Mouse (Mus musculus): ENCODE measurements at regions not wholly inside any gene's neighbourhood (a gene's known extent, or its start where the extent isn't known, plus 50 kb on each side); places are given as distances from the start of the nearest gene placed in this dataset.

GRCm38 (mm10) chr1:98173431-98173830 lies 78.0 kb upstream of the Pam start:
- in situ Hi-C loops (cut with MboI; ENCODE audit: low sequenced_read_pairs in 2 of 2, unreplicated experiment in 2 of 2) = no loop called here
- no peak overlapping the region for H3K4me3 ChIP-seq (ENCODE audit: insufficient read depth in 1 of 2, low read depth in 1 of 2, low read length in 2 of 2, poor library complexity in 1 of 2, severe bottlenecking in 1 of 2)
- no peaks in the 10 kb centered on the region for H3K4me1 ChIP-seq (ENCODE audit: control insufficient read depth in 2 of 2, insufficient read depth in 2 of 2, low read length in 2 of 2, poor library complexity in 1 of 2)
- no peak for DNase-seq (ENCODE audit: low read depth, low spot score)
- no peaks in the 10 kb centered on the region for H3K36me3 ChIP-seq (ENCODE audit: control insufficient read depth, insufficient read depth, low read length, poor library complexity, severe bottlenecking)
- no peak overlapping the region for H3K9ac ChIP-seq (ENCODE audit: insufficient read depth, low read depth, low read length, poor library complexity, severe bottlenecking)
- no peak for TF ChIP-seq HCFC1 (IDR thresholded peaks at IDR 0.05; ENCODE audit: borderline replicate concordance, insufficient read depth, low read length)
- TF ChIP-seq ZC3H11A (IDR thresholded peaks at IDR 0.05; ENCODE audit: borderline replicate concordance, low read depth, low read length) = no peak
- no peak for TF ChIP-seq MAFK (IDR thresholded peaks at IDR 0.05; ENCODE audit: insufficient read depth, low read depth, low read length)
- TF ChIP-seq CHD2 (IDR thresholded peaks at IDR 0.05; ENCODE audit: low read depth, low read length) = no peak
- no peak for TF ChIP-seq ZNF384 (IDR thresholded peaks at IDR 0.05; ENCODE audit: low read depth, low read length)
- no peaks in the 10 kb centered on the region for H3K9me3 ChIP-seq (ENCODE audit: control insufficient read depth, insufficient read depth, low read depth, low read length)
- H3K27ac ChIP-seq (ENCODE audit: insufficient read depth, low read depth, low read length, poor library complexity, severe bottlenecking) = no peak overlapping the region

- DNase-seq (ENCODE audit: low read depth, low spot score) = no peak
- H3K9me3 ChIP-seq (ENCODE audit: control insufficient read depth, insufficient read depth, low read depth, low read length) = no peaks in the 10 kb centered on the region
- in situ Hi-C loops (cut with MboI; ENCODE audit: low sequenced_read_pairs in 2 of 2, unreplicated experiment in 2 of 2) = no loop called here
- no peak overlapping the region for H3K9ac ChIP-seq (ENCODE audit: insufficient read depth, low read depth, low read length, poor library complexity, severe bottlenecking)
- TF ChIP-seq ZNF384 (IDR thresholded peaks at IDR 0.05; ENCODE audit: low read depth, low read length) = no peak
- TF ChIP-seq CHD2 (IDR thresholded peaks at IDR 0.05; ENCODE audit: low read depth, low read length) = no peak
- H3K4me3 ChIP-seq (ENCODE audit: insufficient read depth in 1 of 2, low read depth in 1 of 2, low read length in 2 of 2, poor library complexity in 1 of 2, severe bottlenecking in 1 of 2) = no peak overlapping the region
- no peaks in the 10 kb centered on the region for H3K4me1 ChIP-seq (ENCODE audit: control insufficient read depth in 2 of 2, insufficient read depth in 2 of 2, low read length in 2 of 2, poor library complexity in 1 of 2)
- H3K27ac ChIP-seq (ENCODE audit: insufficient read depth, low read depth, low read length, poor library complexity, severe bottlenecking) = no peak overlapping the region
- H3K36me3 ChIP-seq (ENCODE audit: control insufficient read depth, insufficient read depth, low read length, poor library complexity, severe bottlenecking) = no peaks in the 10 kb centered on the region
Measured at GRCm38 (mm10) chr1:98171291-98171690, 75.8 kb upstream of the Pam start.

- no peak for DNase-seq (ENCODE audit: low read depth, low spot score)
- Histone ChIP-seq H3K36me3 (ENCODE audit: control insufficient read depth, insufficient read depth, low read length, poor library complexity, severe bottlenecking) (no peaks in the 10 kb centered on the region), H3K4me1 (ENCODE audit: control insufficient read depth in 2 of 2, insufficient read depth in 2 of 2, low read length in 2 of 2, poor library complexity in 1 of 2) (no peaks in the 10 kb centered on the region), H3K9ac (ENCODE audit: insufficient read depth, low read depth, low read length, poor library complexity, severe bottlenecking) (no peak overlapping the region), H3K4me3 (ENCODE audit: insufficient read depth in 1 of 2, low read depth in 1 of 2, low read length in 2 of 2, poor library complexity in 1 of 2, severe bottlenecking in 1 of 2) (no peak overlapping the region), H3K9me3 (ENCODE audit: control insufficient read depth, insufficient read depth, low read depth, low read length) (no peaks in the 10 kb centered on the region), H3K27ac (ENCODE audit: insufficient read depth, low read depth, low read length, poor library complexity, severe bottlenecking) (no peak overlapping the region)
- TF ChIP-seq MAFK (IDR thresholded peaks at IDR 0.05; ENCODE audit: insufficient read depth, low read depth, low read length) (no peak), HCFC1 (IDR thresholded peaks at IDR 0.05; ENCODE audit: borderline replicate concordance, insufficient read depth, low read length) (no peak), CHD2 (IDR thresholded peaks at IDR 0.05; ENCODE audit: low read depth, low read length) (no peak), ZC3H11A (IDR thresholded peaks at IDR 0.05; ENCODE audit: borderline replicate concordance, low read depth, low read length) (no peak), ZNF384 (IDR thresholded peaks at IDR 0.05; ENCODE audit: low read depth, low read length) (no peak)
- in situ Hi-C loops (cut with MboI; ENCODE audit: low sequenced_read_pairs in 2 of 2, unreplicated experiment in 2 of 2) = no loop called here
Measured at GRCm38 (mm10) chr1:98169352-98169751, 73.9 kb upstream of the Pam start.

GRCm38 (mm10) chr1:98167800-98168199 lies 72.4 kb upstream of the Pam start:
- H3K27ac ChIP-seq (ENCODE audit: insufficient read depth, low read depth, low read length, poor library complexity, severe bottlenecking) = no peak overlapping the region
- no peaks in the 10 kb centered on the region for H3K4me1 ChIP-seq (ENCODE audit: control insufficient read depth in 2 of 2, insufficient read depth in 2 of 2, low read length in 2 of 2, poor library complexity in 1 of 2)
- no peak overlapping the region for H3K9ac ChIP-seq (ENCODE audit: insufficient read depth, low read depth, low read length, poor library complexity, severe bottlenecking)
- in situ Hi-C loops (cut with MboI; ENCODE audit: low sequenced_read_pairs in 2 of 2, unreplicated experiment in 2 of 2) = no loop called here
- no peaks in the 10 kb centered on the region for H3K36me3 ChIP-seq (ENCODE audit: control insufficient read depth, insufficient read depth, low read length, poor library complexity, severe bottlenecking)
- no peaks in the 10 kb centered on the region for H3K9me3 ChIP-seq (ENCODE audit: control insufficient read depth, insufficient read depth, low read depth, low read length)
- no peak for DNase-seq (ENCODE audit: low read depth, low spot score)
- H3K4me3 ChIP-seq (ENCODE audit: insufficient read depth in 1 of 2, low read depth in 1 of 2, low read length in 2 of 2, poor library complexity in 1 of 2, severe bottlenecking in 1 of 2) = no peak overlapping the region
- no peak for TF ChIP-seq ZNF384 (IDR thresholded peaks at IDR 0.05; ENCODE audit: low read depth, low read length)
- no peak for TF ChIP-seq ZC3H11A (IDR thresholded peaks at IDR 0.05; ENCODE audit: borderline replicate concordance, low read depth, low read length)
- TF ChIP-seq MAFK (IDR thresholded peaks at IDR 0.05; ENCODE audit: insufficient read depth, low read depth, low read length) = no peak
- no peak for TF ChIP-seq HCFC1 (IDR thresholded peaks at IDR 0.05; ENCODE audit: borderline replicate concordance, insufficient read depth, low read length)
- TF ChIP-seq CHD2 (IDR thresholded peaks at IDR 0.05; ENCODE audit: low read depth, low read length) = no peak

GRCm38 (mm10) chr1:98162639-98162927 lies 67.1 kb upstream of the Pam start:
- Histone ChIP-seq H3K27ac (ENCODE audit: insufficient read depth, low read depth, low read length, poor library complexity, severe bottlenecking) (no peak overlapping the region), H3K9me3 (ENCODE audit: control insufficient read depth, insufficient read depth, low read depth, low read length) (no peaks in the 10 kb centered on the region)

More at GRCm38 (mm10) chr1:98162639-98162927, 67.1 kb upstream of the Pam start:
- Histone ChIP-seq H3K36me3 (ENCODE audit: control insufficient read depth, insufficient read depth, low read length, poor library complexity, severe bottlenecking) (no peaks in the 10 kb centered on the region), H3K9ac (ENCODE audit: insufficient read depth, low read depth, low read length, poor library complexity, severe bottlenecking) (no peak overlapping the region), H3K4me1 (ENCODE audit: control insufficient read depth in 2 of 2, insufficient read depth in 2 of 2, low read length in 2 of 2, poor library complexity in 1 of 2) (no peaks in the 10 kb centered on the region), H3K4me3 (ENCODE audit: insufficient read depth in 1 of 2, low read depth in 1 of 2, low read length in 2 of 2, poor library complexity in 1 of 2, severe bottlenecking in 1 of 2) (no peak overlapping the region)
- DNase-seq (ENCODE audit: low read depth, low spot score) = no peak
- in situ Hi-C loops (cut with MboI; ENCODE audit: low sequenced_read_pairs in 2 of 2, unreplicated experiment in 2 of 2) = no loop called here
- TF ChIP-seq MAFK (IDR thresholded peaks at IDR 0.05; ENCODE audit: insufficient read depth, low read depth, low read length) (no peak), HCFC1 (IDR thresholded peaks at IDR 0.05; ENCODE audit: borderline replicate concordance, insufficient read depth, low read length) (no peak), CHD2 (IDR thresholded peaks at IDR 0.05; ENCODE audit: low read depth, low read length) (no peak), ZC3H11A (IDR thresholded peaks at IDR 0.05; ENCODE audit: borderline replicate concordance, low read depth, low read length) (no peak), ZNF384 (IDR thresholded peaks at IDR 0.05; ENCODE audit: low read depth, low read length) (no peak)

Data from ES-E14 (cell line).